Mouse (Mus musculus) thymus, postnatal 0 days (tissue): ENCODE measurements at regions not wholly inside any gene's neighbourhood (a gene's known extent, or its start where the extent isn't known, plus 50 kb on each side); places are given as distances from the start of the nearest gene placed in this dataset.

ENCODE experiments used
- DNase-seq: peaks from one replicate; pipeline ENCODE4 v3.0.0-alpha.2; 2015; ENCODE audit warnings: low spot score

DNA sequence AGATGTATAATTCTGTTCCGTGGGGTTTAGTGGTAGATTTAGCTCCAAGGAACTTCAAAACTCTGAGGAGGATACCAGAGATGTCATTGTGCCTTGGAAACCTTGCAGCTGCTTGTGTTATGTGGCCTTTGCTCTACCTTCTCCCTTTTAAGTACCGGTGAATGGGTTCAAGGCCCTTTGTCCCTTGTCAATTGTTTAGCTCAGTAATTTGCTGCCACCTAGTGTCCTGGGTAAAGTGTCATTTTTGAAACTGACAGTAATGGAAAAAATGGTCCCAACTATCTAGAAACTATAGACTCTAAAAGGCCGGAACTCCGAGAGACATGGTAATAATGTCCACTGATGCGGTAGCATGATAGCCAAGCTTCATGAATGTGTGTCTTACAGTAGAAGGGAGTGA, 90.8 kb upstream of the Phactr1 start:
- no peak for DNase-seq

DNA sequence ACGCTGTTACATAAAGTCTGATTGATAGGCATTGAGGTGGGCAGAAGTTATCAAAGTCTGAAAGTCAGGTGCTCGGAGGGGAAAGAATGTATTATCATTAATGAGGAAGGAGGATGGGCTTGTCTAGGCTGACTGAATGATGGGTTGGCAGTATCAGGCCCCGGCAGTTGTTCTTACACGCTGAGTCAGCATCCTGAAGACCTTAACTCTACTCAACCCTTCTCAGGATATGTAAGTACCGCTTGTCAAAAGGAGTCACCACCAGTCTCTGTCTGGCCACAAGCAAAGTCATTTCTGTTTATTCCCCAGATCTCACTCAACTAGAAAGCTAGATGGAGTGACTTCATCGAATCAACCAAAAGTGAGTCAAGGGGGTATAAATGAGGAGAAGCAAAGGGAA, 90.0 kb upstream of the Phactr1 start:
- DNase-seq = no peak

DNA sequence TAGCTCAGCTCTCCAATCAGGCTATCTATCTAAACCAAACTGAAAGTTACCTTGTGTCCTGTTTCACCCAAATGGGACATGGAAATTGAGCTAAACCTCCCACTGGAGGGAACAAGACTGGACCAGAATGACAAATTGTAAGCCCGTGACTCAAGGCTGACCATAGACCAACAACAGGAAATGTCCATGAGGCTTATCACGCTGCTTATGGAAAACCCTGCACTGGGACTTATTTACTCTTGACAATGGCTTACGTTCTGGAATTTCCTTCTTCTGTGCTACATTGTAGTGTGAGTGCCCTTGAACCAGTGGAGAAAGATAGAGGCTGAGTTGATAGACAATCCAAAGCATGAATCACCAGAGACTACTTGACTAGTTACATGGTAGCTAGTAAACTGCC, 87.5 kb upstream of the Phactr1 start:
- DNase-seq = no peak

DNA sequence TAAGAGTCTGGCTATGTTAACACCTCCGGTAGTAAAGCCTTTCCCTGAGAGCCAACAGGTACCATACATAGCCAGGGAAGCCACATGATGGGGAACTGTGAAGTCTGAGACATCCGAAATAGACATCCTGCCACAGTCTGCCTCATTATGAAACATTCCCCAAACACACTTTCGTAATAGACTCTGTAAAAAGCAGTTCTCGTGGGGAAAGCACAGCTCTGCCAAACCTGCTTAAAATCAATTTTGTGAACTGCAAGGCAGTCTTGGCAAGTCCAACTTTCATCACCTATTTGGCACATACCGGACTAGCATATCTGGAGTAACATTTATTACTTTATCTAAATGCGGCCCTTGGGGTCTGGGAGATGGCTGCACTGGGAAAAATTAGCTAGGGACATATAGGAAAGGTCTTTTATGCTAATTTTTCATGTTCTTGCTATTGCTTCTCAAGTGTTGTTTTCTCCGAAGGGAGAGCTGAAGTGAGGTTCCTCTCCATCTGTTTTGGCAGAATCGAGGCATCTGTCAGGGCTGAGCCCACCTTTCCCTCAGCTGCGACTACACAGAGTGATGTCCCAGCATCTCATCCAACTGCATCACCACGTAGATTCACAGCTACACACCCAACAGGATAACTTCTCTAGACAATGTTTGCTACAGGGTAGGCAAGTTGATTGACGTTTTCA, 86.8 kb upstream of the Phactr1 start:
- DNase-seq = no peak

DNA sequence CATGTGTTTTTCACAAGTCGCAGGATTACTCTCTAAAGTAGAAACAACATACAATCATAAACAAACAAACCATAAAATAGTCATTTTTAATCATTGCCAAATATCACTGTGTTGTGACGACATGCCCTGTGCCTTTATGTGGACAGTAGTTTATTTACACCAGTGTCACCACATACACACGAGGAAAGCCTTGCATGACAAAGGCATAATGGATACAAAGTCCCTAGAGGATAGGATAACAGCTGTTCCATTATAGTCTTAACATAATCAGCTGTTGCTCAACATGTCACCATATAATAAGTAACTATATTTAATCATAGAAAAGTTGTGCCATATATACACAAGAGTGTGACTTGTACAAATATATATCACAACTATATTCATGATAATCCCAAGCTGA, 85.2 kb upstream of the Phactr1 start:
- no peak for DNase-seq

DNA sequence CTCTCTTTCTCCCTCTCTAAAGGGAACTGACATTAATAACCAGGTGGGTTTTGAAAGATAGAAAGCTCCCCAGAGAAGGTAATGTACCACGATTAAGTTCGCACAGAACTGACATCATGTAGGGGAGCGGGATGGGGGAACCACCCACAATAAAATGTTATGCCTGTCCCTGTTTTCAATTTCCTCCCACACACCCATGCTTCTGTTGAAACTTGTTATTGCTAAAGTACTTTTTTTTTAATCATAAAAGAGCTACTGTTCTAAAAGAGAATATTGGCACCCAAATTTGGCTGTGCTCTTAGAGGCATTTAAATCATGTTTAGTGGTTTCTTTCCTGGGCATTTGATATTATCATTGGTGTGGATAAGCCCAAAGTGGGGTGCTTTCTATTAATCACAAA, 82.6 kb upstream of the Phactr1 start:
- no peak for DNase-seq

DNA sequence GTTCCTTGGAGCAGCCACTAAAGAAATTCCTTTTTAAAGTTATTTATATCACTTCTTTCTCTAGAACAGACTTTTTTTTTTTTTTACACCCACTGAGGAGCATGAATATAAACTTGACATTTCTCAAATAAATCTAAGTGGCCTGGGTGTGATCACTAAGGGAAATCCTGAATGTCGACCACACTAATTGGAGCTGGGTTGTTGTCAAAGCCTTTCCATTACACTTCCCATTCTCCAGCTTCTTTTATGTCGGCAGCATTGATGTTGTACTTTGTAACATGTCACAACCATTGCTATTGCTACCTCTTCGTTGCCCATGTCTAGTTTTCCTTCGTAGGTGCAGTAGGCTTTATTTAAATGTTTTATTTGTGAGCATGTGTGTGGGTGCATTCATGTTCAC, 77.1 kb upstream of the Phactr1 start:
- no peak for DNase-seq

DNA sequence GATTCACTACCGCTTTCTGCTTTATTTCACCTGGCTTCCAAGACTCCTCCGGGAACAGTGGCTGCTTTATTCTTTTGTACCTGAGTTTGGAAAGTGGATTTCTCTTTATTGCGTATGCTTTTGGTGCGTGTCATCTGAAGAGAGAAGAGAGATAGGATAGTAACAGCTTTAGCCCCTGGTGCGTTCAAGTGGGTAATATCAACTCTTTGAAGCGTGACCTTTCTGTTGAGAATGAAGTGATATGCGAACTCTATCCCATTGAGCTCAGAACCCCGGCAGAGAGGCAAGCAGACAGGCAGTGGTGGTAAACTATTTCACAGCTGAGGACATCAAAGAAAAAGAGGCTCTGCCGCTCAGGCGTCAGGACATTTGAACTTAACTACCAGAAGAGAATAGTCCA, 72.7 kb upstream of the Phactr1 start:
- no peak for DNase-seq

DNA sequence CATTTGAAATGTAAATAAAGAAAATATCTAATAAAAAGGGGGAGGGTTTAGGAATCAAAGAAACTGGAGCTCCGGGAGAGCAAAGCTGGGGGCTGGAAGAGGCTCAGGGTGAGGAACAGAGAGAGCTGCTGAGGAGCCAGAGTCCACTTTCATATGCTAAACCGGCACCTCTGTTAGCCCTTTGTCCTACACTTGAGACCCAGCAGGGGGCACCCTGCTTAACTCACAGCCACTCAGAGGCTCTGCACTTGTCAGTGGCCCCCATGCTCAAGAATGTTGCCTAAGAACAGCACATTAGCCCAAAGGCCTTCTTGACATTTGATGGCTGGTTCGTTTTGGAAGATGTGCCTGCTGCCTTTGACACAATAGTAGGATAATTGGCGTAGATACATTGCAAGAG, 71.5 kb upstream of the Phactr1 start:
- no peak for DNase-seq

DNA sequence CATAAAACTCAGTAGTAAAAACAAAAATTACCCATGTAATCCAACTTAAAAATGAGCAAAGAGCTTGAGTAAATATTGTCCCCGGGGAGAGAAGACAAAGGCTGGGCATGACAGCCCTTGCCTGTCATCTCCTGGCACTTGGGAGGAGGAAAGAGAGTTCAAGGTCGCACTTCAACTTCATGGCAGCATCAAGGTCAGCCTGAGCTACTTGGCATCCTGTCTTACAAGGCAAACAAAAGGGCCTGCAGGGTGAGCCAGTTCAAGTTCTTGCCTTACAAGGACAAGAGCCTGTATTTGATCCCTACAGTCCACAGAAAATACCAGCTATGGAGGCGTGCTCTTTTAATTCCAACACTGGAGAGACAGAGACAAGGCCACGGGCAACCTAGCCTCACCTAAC, 67.1 kb upstream of the Phactr1 start:
- no peak for DNase-seq

DNA sequence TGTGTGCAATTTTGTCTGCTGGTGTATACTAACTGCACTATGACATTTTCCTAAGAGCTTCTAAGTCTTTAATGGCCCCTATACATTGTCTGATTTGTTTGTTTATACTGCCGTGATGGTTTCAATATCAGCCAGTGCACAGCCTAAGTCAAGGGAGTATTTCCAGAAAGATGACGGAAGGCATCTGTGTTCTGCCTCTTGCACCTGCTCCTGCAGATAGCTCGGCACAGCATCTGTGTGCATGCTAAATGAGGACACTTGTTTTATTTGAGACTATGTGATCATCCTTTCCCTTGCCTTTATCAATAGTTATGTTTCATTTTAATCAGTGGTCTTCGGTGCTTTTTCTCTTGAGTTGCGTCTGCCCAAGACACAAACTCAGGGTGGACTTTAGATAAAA, 64.6 kb upstream of the Phactr1 start:
- no peak for DNase-seq

DNA sequence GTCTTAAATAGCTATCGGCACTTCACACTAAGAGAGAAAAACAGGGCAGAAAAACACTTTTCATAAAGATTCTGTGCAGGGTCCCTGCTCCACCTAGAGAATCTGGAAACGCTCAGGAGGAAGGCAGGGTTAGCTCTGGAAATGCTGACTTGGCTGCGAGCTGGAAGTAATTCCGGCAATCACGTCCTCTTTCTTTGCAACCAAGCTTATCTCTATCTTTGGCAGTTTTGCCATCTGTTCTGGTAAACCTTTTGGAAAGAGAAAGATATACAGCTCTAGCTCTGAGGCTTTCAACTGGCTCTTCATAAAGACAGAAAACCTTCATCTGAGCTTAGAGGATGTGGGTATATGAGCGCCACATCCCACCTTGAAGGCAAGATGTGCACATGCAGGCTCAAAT, 63.2 kb upstream of the Phactr1 start:
- no peak for DNase-seq

DNA sequence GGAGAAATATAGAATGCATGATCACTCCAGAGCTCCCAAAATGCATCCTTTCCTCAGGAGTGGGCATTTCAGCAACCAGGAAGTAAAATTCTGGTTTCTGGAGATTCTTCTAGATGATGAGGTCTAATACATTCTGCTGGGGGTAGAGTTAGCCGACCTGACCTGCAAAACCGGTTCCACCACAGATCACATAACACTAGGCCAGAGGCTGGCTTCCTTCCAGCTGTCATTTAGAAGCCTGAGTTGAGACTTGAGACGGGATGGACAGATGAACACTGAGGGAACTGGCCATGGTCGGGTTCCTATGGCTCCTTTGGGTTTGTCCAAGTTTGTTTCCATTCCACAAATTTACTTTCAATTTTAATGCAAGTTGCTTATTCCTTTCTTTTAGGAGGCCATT, 62.6 kb upstream of the Phactr1 start:
- no peak for DNase-seq

DNA sequence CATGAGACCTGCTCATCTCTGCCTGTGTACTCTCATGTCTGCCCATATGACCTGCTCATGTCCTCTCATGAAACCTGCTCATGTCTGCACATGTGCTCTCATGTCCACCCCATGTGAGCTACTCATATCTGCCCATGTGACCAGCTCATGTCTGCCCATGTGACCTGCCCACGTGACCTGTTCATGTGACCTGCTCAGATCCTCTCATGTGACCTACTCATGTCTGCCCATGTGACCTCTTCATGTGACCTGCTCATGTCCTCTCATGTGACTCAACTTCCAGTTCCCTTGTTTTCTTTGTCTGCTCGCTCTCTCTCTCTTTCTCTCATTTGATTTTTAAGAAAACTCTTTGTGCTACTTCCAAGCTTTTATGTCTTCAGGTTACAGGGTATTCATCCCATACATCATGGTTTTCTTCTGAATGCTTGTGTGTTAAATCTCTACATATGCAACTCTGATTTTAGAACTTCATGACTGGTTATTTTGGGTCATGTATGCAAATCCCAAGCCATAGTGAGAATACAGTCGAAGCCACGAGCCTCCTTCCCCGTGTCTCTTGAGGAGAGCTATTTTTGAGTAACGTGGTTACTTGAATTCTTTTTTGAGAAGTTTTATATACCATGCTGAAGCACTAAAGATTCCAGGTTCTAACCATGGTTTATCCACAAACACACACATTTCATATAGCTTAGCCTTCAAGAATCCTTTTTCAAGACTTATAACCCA, 60.7 kb upstream of the Phactr1 start:
- DNase-seq = no peak

DNA sequence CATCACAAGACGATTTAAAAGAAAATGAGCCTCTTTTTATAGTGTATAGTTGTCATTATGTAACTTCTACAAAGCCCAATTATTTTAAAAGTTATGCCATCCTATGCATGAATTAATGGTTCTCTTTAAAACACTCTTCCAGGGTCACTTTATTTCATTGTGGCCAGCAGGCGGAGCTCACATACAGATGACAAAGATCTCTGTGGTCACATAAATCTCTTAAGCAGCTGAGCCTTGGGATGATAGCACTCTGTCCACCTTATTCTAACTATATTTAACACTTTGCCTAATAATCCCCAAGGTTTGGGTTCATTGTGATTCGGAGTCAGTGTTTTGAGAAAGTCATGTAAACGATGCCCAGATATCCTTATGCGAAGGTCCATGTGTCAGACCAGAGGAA, 56.9 kb upstream of the Phactr1 start:
- DNase-seq = no peak
